Mouse (Mus musculus): ENCODE measurements around the gene Ifit3b. TPM values are rescaled to one million over a fixed set of nuclear protein-coding genes. Genes with fewer than 3 reads are reported as not detected.
"Not testable (repeated sequence)": the region's sequence is repeated elsewhere in the genome, so short reads cannot be mapped to it uniquely, and the experiment has no call there.

The Ifit3b gene
- polyA plus RNA-seq (2012; rRNA removed) = 0.05 and 0.08 TPM in 2 replicates

- peak; percentile 55 for DNase-seq (ENCODE audit: low read depth)
These were observed at the start of gene Ifit3b for GRCm38 (mm10) chr19:34607237-34608051. TSS of gene Ifit3b (plus strand) at chr19:34607970.

- no peak for TF ChIP-seq CTCF (IDR thresholded peaks at IDR 0.05; ENCODE audit: borderline replicate concordance, extremely low read depth, insufficient read depth, insufficient read length)
- TF ChIP-seq POLR2A (IDR thresholded peaks at IDR 0.05; ENCODE audit: borderline replicate concordance, extremely low read depth, insufficient read depth, insufficient read length, poor library complexity, severe bottlenecking) = no peak
- no peak for DNase-seq (ENCODE audit: low read depth)
These were observed 45.2 kb upstream of the Ifit3b start for GRCm38 (mm10) chr19:34562556-34562955.

GRCm38 (mm10) chr19:34566178-34566784 is 41.5 kb upstream of the Ifit3b start:
- no peak for DNase-seq (ENCODE audit: low read depth)
- TF ChIP-seq CTCF (IDR thresholded peaks at IDR 0.05; ENCODE audit: borderline replicate concordance, extremely low read depth, insufficient read depth, insufficient read length) (no peak), POLR2A (IDR thresholded peaks at IDR 0.05; ENCODE audit: borderline replicate concordance, extremely low read depth, insufficient read depth, insufficient read length, poor library complexity, severe bottlenecking) (no peak)

GRCm38 (mm10) chr19:34568988-34569895 is 38.5 kb upstream of the Ifit3b start:
- DNase-seq (ENCODE audit: low read depth) = no peak
- TF ChIP-seq CTCF (IDR thresholded peaks at IDR 0.05; ENCODE audit: borderline replicate concordance, extremely low read depth, insufficient read depth, insufficient read length) = no peak
- no peak for TF ChIP-seq POLR2A (IDR thresholded peaks at IDR 0.05; ENCODE audit: borderline replicate concordance, extremely low read depth, insufficient read depth, insufficient read length, poor library complexity, severe bottlenecking)

- TF ChIP-seq POLR2A (IDR thresholded peaks at IDR 0.05; ENCODE audit: borderline replicate concordance, extremely low read depth, insufficient read depth, insufficient read length, poor library complexity, severe bottlenecking) = no peak
- no peak for TF ChIP-seq CTCF (IDR thresholded peaks at IDR 0.05; ENCODE audit: borderline replicate concordance, extremely low read depth, insufficient read depth, insufficient read length)
- no peak for DNase-seq (ENCODE audit: low read depth)
These were observed 37.8 kb upstream of the Ifit3b start for GRCm38 (mm10) chr19:34569896-34570476.

GRCm38 (mm10) chr19:34571080-34571479 is 36.7 kb upstream of the Ifit3b start:
- peak; percentile 19 for DNase-seq (ENCODE audit: low read depth)
- TF ChIP-seq POLR2A (IDR thresholded peaks at IDR 0.05; ENCODE audit: borderline replicate concordance, extremely low read depth, insufficient read depth, insufficient read length, poor library complexity, severe bottlenecking) = no peak
- TF ChIP-seq CTCF (IDR thresholded peaks at IDR 0.05; ENCODE audit: borderline replicate concordance, extremely low read depth, insufficient read depth, insufficient read length) = no peak

GRCm38 (mm10) chr19:34573650-34574049 is 34.1 kb upstream of the Ifit3b start:
- no peak for DNase-seq (ENCODE audit: low read depth)
- TF ChIP-seq CTCF (IDR thresholded peaks at IDR 0.05; ENCODE audit: borderline replicate concordance, extremely low read depth, insufficient read depth, insufficient read length) (no peak), POLR2A (IDR thresholded peaks at IDR 0.05; ENCODE audit: borderline replicate concordance, extremely low read depth, insufficient read depth, insufficient read length, poor library complexity, severe bottlenecking) (no peak)

GRCm38 (mm10) chr19:34577121-34577520 is 30.6 kb upstream of the Ifit3b start:
- TF ChIP-seq POLR2A (IDR thresholded peaks at IDR 0.05; ENCODE audit: borderline replicate concordance, extremely low read depth, insufficient read depth, insufficient read length, poor library complexity, severe bottlenecking) = no peak
- TF ChIP-seq CTCF (IDR thresholded peaks at IDR 0.05; ENCODE audit: borderline replicate concordance, extremely low read depth, insufficient read depth, insufficient read length) = no peak
- DNase-seq (ENCODE audit: low read depth) = no peak

- DNase-seq (ENCODE audit: low read depth) = not testable (repeated sequence)
These were observed 25.1 kb upstream of the Ifit3b start for GRCm38 (mm10) chr19:34582696-34583095.

GRCm38 (mm10) chr19:34583126-34583766 is 24.5 kb upstream of the Ifit3b start, which contains the start of gene Ifit3:
TSS of gene Ifit3 (plus strand) at chr19:34583531.
- DNase-seq (ENCODE audit: low read depth) = not testable (repeated sequence)

GRCm38 (mm10) chr19:34585740-34586458 is 21.9 kb upstream of the Ifit3b start:
- DNase-seq (ENCODE audit: low read depth) = not testable (repeated sequence)

GRCm38 (mm10) chr19:34587898-34588692 is 19.7 kb upstream of the Ifit3b start:
- peak; percentile 42 for DNase-seq (ENCODE audit: low read depth)

Measured in brain, embryonic 14.5 days (tissue).